Mouse (Mus musculus): ENCODE data around the gene Gabra5.

Gene Gabra5

DNA sequence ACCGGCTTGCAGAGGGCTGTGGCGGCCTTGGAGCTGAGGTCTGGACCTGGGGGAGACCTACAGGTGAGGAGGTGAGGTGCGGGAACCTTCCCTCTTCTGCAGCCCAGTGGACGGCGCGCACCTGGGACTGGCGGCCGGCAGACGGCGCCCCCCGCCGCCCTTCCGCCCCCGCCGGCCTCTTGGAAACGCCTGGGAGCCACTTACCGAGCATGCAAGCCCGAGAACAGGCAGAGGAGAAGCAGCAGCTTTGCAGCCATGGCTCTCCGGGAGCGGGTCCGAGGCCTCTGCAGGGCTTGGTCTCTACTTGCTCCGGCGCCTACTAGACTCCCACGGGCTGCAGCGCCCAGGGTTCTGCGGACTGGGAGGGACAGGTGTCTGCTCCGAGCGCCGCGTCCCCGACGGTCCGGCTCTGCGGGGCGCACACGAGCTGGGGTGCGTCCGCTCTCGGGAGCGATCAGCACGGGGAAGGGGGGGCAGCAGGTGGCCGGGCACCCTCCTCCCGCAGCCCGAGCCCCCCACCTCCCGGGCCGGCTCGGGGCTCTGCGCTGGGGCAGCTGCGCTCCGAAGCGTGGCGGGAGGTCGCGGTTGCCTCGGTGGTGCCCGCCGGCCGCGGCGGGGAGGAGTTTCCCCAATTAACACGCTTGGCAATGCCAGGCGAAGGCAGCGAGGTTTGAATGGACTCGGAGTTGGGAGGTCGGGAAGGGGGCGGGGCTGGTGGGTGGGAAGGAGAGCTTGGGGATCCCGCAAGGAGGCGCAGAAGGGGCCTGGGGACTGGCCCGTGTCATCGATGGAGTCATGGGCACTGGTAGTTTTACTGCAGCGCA is 123.1 kb downstream of the Gabra5 start, which contains the start of gene Gabrg3:
Gene Gabrg3, minus strand, starts transcription at position 672 of the 824 bp plus-strand sequence.
- no peak for DNase-seq (ENCODE audit: low read depth)

DNA sequence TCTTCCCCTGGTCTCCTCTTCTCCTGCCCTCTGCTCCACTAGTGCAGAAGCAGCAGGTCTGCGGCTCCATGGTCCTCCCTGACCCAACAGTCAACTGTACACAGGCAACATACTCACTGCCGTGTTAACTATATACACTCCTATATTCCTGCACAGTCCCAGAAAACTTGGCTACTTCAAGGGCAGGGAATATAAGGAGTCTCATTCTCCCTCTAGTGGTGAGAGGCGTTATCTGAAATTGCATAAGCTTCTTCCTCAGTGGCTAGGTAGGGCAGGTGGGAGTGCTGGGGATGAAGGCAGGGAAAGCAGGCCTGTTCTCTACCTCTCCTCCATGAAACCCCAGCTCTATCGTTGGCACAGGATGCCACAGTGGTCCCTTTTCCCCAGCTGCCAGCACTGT is 125.7 kb downstream of the Gabra5 start:
- no peak for DNase-seq (ENCODE audit: low read depth)

DNA sequence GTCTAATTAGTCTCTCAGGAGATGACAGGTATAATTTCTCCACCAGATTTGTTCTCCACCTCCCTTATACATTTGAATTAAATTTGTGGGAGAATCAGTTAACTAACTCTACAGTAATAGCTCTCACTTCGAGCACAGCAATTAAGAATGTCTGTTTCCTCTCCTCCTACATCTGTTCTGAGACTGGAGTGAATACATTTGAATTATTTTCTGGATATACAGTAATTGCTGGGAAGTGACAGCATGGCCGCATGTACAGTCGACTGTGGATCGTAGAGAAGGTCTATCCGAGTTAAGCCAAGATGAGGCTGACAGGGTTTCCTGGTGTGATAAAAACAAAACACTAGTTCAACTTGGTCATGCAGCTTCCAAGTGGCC is 143.9 kb downstream of the Gabra5 start:
- no peak for DNase-seq (ENCODE audit: low read depth)

DNA sequence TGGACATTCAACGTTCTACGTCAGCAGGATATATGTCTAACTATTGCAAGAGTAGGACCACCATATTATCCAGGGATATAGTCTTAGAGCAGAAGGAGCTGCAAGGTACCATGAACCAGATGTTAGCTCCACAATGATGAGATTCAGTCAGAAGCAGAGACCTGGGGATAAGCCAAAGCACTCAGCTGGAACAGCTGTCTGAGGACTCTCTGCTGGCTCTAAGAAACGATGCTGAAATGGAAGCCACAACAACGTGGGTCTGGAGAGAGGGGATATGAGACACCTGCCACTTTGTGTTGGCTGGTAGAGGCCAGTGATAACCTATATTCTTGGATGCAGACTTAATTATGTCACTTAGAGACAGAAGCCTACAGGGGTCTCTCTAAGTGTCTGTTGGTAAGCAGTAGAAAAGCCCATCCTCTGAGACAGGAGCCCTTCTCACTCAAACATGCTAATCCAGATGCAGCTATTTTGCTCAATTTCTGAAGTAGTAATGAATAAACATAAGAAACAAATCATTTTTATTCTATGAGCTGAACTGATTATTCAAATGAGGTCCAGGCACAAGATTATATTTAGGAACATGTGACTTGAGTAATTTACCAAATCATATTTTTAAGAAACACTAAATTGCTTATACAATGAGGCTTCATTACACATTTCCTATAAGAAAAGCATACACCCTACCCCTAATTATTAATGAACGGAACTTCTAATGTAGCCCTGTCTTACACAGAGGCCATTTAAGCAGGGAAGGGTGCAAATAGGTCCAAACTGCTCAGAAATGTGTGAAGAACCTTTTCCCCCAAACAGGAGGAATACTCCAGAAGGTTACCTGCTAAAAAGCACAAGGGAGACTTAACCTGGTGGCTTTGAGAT is 144.5 kb downstream of the Gabra5 start:
- DNase-seq (ENCODE audit: low read depth) = no peak

DNA sequence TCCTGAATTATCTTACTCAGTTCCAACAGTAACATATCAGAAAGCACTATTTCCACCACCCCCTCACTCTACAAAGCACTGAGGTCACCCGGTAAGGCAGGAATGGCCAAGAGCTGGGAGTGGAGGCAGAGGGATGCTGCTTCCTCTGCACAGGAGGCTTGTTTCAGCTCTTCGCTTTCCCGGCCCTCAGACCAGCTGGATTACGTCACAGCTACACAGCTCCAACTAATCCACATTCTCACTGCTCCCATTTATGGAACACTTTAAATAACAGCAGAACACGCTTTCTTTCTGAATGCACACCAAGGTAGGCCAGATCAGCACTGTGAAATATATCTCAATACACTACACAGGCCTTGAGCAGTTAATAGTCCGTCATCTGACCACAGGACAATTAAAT is 146.0 kb downstream of the Gabra5 start:
- no peak for DNase-seq (ENCODE audit: low read depth)

DNA sequence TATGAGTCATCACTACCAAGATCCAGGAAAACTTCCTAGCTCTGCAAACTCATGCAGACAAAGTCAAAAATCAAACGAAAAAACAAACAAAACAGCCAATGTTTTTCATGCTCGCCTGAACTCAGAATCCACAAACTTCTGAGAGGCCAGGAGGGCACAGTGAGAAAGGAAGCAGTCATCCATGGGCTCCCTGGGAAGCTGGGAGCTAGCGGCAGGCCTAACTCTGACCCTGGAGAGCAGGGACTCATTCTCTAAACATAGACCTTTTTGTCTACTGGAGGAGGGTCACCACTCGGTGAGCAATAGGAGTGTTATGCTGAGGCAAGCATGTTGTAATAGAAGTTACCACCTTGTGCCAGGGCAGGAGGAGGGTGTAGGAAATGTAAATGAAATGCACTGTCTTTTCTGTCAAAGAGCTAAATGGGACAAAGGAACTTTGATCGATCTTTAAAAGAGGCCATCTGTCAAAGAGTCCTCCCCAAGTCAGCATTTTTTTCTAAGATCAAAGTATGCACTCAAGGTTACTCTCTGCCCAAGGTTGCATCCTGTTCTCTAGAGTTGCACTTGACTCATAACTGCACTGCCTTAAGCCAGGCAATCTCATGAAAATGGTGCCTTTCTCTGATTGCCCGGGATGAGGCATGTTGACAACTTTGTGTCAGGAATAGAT is 151.9 kb downstream of the Gabra5 start:
- no peak for DNase-seq (ENCODE audit: low read depth)
